Mouse (Mus musculus): ENCODE measurements around the gene Krtcap2. TPM values are rescaled to one million over a fixed set of nuclear protein-coding genes. Genes with fewer than 3 reads are reported as not detected.

Gene Krtcap2
- polyA plus RNA-seq, 1 experiment from 2014 or later, result 309 TPM

DNA sequence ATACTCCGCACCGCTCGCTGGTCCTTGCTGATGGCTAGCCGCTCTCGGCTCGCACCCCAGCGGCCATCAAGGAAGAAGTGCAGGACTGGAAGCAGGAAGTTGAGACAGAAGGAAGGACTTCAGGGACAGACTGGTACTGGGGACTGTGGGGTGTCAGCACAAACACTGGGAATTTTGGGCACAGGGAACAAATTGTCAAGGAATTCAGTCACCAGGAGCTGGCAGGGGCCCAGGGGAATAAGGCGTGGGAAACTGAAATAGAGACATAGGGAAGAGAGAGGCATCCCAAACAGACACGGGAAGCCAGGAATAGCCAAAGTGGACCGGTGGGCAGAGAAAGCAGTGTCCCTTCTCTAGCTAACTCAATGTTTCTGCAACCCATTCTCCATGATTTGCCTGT is 9.2 kb upstream of the Krtcap2 start:
- Histone ChIP-seq H3K27ac (no peak overlapping the region), H3K36me3 (peaks cover 11% of the 10 kb centered on the region; the same call in 1 of the 2 replicates), H3K4me3 (replicated peaks) (no peak overlapping the region), H3K27me3 (no peaks in the 10 kb centered on the region), H3K9me3 (replicated peaks) (no peaks in the 10 kb centered on the region), H3K9ac (no peak overlapping the region), H3K4me2 (no peak overlapping the region), H3K4me1 (peaks cover 31% of the 10 kb centered on the region)
- WGBS, result 90% methylated on average over 10 of the region's 10 CpGs
- ATAC-seq (replicated peaks; ENCODE audit: low FRiP score), result no peak

GRCm38 (mm10) chr3:89237682-89238081 is 8.1 kb upstream of the Krtcap2 start:
- peaks cover 26% of the 10 kb centered on the region for H3K4me1 ChIP-seq
- H3K4me3 ChIP-seq (replicated peaks), result no peak overlapping the region
- H3K9me3 ChIP-seq (replicated peaks), result no peaks in the 10 kb centered on the region
- no peak overlapping the region for H3K9ac ChIP-seq
- H3K27me3 ChIP-seq, result no peaks in the 10 kb centered on the region
- WGBS, result 92% methylated on average over 21 of the region's 21 CpGs
- peaks cover 14% of the 10 kb centered on the region for H3K36me3 ChIP-seq
- no peak overlapping the region for H3K27ac ChIP-seq
- ATAC-seq (replicated peaks; ENCODE audit: low FRiP score), result no peak
- H3K4me2 ChIP-seq, result no peak overlapping the region

GRCm38 (mm10) chr3:89238494-89238893 is 7.3 kb upstream of the Krtcap2 start:
- Histone ChIP-seq H3K9ac (no peak overlapping the region), H3K4me3 (replicated peaks) (no peak overlapping the region), H3K36me3 (peaks cover 14% of the 10 kb centered on the region), H3K4me2 (peak overlapping the region; percentile 15; the same call in 1 of the 2 replicates), H3K27ac (no peak overlapping the region), H3K4me1 (peaks cover 26% of the 10 kb centered on the region), H3K9me3 (replicated peaks) (no peaks in the 10 kb centered on the region), H3K27me3 (no peaks in the 10 kb centered on the region)
- ATAC-seq (replicated peaks; ENCODE audit: low FRiP score), result peak; percentile 43; the same call in 1 of the 2 replicates
- WGBS, result 43% methylated on average over 11 of the region's 12 CpGs

DNA sequence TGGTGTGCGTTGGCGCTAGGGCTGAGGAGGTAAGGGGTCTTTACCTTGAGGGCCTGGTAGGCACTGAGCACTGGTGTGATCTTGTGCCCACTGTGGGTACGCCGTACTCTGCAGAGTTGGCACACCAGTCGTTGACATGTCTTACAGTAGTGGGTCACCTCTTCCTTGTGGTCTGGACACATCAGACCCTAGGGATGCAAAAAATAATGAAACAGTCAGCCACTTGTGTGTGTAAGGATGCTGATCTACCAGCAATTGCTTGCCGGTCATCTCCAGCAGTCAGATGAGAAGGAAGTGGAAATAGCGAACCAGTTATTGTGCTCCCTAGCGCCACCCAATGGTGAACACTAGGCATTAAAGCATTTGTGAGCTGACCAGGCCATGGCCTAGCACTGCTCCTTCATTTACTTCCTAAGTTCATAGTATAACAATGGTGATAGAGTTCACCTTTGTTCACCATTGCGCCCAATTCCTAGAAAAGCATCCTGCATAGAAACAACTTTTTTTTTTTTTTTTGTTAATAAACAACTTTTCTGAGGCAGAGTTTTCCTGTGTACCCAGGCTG is 3.4 kb upstream of the Krtcap2 start:
- H3K9ac ChIP-seq, result no peak overlapping the region
- no peak for ATAC-seq (replicated peaks; ENCODE audit: low FRiP score)
- H3K4me2 ChIP-seq, result no peak overlapping the region
- H3K4me3 ChIP-seq (replicated peaks), result no peak overlapping the region
- H3K9me3 ChIP-seq (replicated peaks), result no peaks in the 10 kb centered on the region
- H3K4me1 ChIP-seq, result peaks cover 56% of the 10 kb centered on the region
- 0 out of 2 replicates have a peak, but pooled peaks cover 4% of the 10 kb centered on the region for H3K27me3 ChIP-seq
- peaks cover 6% of the 10 kb centered on the region for H3K36me3 ChIP-seq
- 78% methylated on average over 9 of the region's 9 CpGs for WGBS
- H3K27ac ChIP-seq, result no peak overlapping the region

GRCm38 (mm10) chr3:89243609-89244008 is 2.2 kb upstream of the Krtcap2 start:
- Histone ChIP-seq H3K4me2 (peak overlapping the region; percentile 82), H3K27me3 (0 out of 2 replicates have a peak, but pooled peaks cover 4% of the 10 kb centered on the region), H3K27ac (peak overlapping the region; percentile 81), H3K9me3 (replicated peaks) (no peaks in the 10 kb centered on the region), H3K9ac (0 out of 2 replicates have a peak overlapping the region, but pooled peaks have one; percentile 33), H3K4me1 (peaks cover 57% of the 10 kb centered on the region), H3K4me3 (replicated peaks) (peak overlapping the region; percentile 72), H3K36me3 (peaks cover 13% of the 10 kb centered on the region)
- ATAC-seq (replicated peaks; ENCODE audit: low FRiP score), result peak; percentile 40
- WGBS, result 12% methylated on average over 14 of the region's 14 CpGs

- Histone ChIP-seq H3K27ac (peak overlapping the region; percentile 81), H3K27me3 (0 out of 2 replicates have a peak, but pooled peaks cover 4% of the 10 kb centered on the region), H3K4me2 (peak overlapping the region; percentile 82), H3K36me3 (peaks cover 21% of the 10 kb centered on the region), H3K4me3 (replicated peaks) (peak overlapping the region; percentile 72), H3K4me1 (peaks cover 53% of the 10 kb centered on the region), H3K9me3 (replicated peaks) (no peaks in the 10 kb centered on the region), H3K9ac (peak overlapping the region; percentile 42)
- WGBS, result 8% methylated on average over 25 of the region's 25 CpGs
- ATAC-seq (replicated peaks; ENCODE audit: low FRiP score), result peak; percentile 23; the same call in 1 of the 2 replicates
These were observed 1.4 kb upstream of the Krtcap2 start for GRCm38 (mm10) chr3:89244158-89244981.

DNA sequence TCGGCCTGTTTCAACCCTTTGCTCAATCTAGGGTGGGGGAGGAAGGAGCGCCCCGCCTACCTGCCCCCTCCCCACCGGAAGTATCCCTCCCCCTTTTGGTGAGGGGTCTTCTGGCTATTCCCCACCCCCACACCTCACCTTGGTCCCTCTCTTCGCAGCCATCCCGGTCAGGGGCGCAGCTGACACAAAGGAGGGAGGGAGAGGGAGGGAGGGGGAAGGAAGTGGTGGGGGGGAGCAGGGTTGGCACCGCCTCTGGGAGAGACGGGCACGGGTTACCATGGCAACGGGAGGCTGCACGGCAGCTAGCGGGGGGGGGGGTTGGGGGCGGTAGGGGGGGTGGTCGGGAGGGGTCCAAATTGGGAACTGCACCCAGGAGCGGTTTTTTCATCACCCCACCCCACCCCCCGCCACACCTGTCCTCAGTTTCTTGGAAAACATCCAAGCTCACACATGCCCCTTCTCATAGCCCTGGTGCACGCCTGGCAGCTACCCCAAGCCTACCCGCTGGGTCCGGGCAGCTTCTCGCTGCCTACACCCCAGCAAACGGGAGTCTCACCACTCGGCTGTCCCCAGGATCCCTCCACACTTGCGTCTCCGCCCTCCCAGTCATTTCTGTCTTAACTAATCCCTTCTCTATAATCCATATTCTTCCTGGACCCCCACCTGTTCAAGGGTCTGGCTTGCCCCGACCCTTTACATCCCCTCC is 631 bp upstream of the Krtcap2 start:
- under 1% methylated on average over 26 of the region's 26 CpGs for WGBS
- Histone ChIP-seq H3K27me3 (0 out of 2 replicates have a peak, but pooled peaks cover 4% of the 10 kb centered on the region), H3K36me3 (peaks cover 27% of the 10 kb centered on the region), H3K9me3 (replicated peaks) (no peaks in the 10 kb centered on the region), H3K9ac (peak overlapping the region; percentile 42), H3K4me3 (replicated peaks) (peak overlapping the region; percentile 72), H3K4me1 (peaks cover 53% of the 10 kb centered on the region), H3K4me2 (peak overlapping the region; percentile 82), H3K27ac (peak overlapping the region; percentile 81)
- peak; percentile 24; the same call in 1 of the 2 replicates for ATAC-seq (replicated peaks; ENCODE audit: low FRiP score)

DNA sequence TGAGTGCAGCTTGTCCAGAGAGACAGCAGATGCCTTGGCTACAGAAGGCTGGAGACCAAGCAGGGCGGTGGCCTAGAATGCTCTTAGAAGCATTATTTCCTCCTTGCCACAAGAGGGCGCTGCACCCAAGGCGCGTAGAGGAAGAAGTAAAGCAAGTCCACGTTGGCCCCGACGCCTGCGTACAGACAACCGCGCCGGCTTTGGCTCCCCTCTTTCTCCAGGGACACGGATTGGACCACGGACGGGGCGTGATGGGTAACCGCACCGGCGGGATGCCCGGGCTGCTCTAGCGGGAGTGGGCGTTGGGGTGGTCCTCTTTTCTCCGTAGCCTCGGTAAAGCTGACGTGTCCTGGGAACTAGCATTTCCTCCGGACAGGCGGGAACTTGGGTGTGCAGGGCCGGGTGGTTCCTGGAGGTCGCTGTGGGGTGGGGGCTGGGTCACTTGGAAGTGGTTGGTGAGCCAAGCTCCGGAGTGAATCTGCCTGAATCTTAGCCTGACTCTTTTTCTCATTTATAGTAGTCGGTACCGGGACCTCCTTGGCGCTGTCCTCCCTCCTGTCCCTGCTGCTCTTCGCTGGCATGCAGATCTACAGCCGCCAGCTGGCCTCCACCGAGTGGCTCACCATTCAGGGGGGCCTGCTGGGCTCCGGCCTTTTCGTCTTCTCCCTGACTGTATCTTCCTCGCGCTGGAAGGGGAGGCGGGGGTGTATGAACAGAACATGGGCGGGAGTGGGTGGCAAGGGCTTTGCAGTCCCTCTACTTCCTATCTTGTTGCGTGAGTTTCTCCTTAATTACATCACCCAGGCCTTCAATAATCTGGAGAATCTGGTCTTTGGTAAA is 715 bp downstream of the Krtcap2 start, which contains the start of gene Trim46:
Gene Trim46 (minus strand): TSS at position 49 of the 840 bp plus-strand sequence.
- peaks cover 66% of the 10 kb centered on the region for H3K4me1 ChIP-seq
- H3K4me3 ChIP-seq (replicated peaks), result peak within 1 kb of the TSS; percentile 72
- H3K27me3 ChIP-seq, result 0 out of 2 replicates have a peak, but pooled peaks cover 4% of the 10 kb centered on the region
- peaks cover 27% of the 10 kb centered on the region for H3K36me3 ChIP-seq
- H3K9ac ChIP-seq, result peak within 1 kb of the TSS; percentile 74
- H3K4me2 ChIP-seq, result peak within 1 kb of the TSS; percentile 82
- H3K9me3 ChIP-seq (replicated peaks), result no peaks in the 10 kb centered on the region
- WGBS, result under 1% methylated on average over 41 of the region's 42 CpGs
- H3K27ac ChIP-seq, result peak within 1 kb of the TSS; percentile 81
- ATAC-seq (replicated peaks; ENCODE audit: low FRiP score), result peak; percentile 55

DNA sequence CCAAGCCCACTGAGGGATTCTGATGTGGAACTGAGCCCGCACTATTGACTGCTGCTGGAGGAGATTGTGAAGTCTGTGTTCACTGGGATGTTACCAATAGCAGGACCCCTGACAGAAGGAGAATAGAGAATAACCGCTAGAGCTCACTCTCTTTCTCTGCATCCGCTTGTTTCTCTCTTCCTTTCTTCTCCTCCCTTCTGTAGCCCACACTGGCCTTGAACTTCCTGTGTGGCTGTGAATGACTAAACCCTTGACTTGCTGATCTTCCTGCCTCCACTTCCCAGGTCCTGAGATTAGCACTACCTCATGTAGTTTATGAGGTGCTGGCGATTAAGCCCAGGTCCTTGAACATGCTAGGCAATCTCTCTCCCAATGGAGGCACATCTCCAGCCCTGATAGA is 1.7 kb downstream of the Krtcap2 start:
- peak overlapping the region; percentile 82 for H3K4me2 ChIP-seq
- no peak overlapping the region for H3K27ac ChIP-seq
- peak overlapping the region; percentile 72 for H3K4me3 ChIP-seq (replicated peaks)
- H3K9me3 ChIP-seq (replicated peaks), result no peaks in the 10 kb centered on the region
- no peak for ATAC-seq (replicated peaks; ENCODE audit: low FRiP score)
- 81% methylated on average over 4 of the region's 4 CpGs for WGBS
- H3K27me3 ChIP-seq, result 0 out of 2 replicates have a peak, but pooled peaks cover 9% of the 10 kb centered on the region
- peaks cover 23% of the 10 kb centered on the region for H3K36me3 ChIP-seq
- peaks cover 72% of the 10 kb centered on the region for H3K4me1 ChIP-seq
- H3K9ac ChIP-seq, result 0 out of 2 replicates have a peak overlapping the region, but pooled peaks have one; percentile 74

- H3K4me2 ChIP-seq, result peak overlapping the region; percentile 54
- 15% methylated on average over 7 of the region's 7 CpGs for WGBS
These were observed 4.8 kb downstream of the Krtcap2 start for GRCm38 (mm10) chr3:89250435-89251040.

More at GRCm38 (mm10) chr3:89250435-89251040, 4.8 kb downstream of the Krtcap2 start:
- 0 out of 2 replicates have a peak, but pooled peaks cover 4% of the 10 kb centered on the region for H3K27me3 ChIP-seq
- H3K9ac ChIP-seq, result no peak overlapping the region
- peak overlapping the region; percentile 68 for H3K27ac ChIP-seq
- H3K36me3 ChIP-seq, result peaks cover 23% of the 10 kb centered on the region
- no peaks in the 10 kb centered on the region for H3K9me3 ChIP-seq (replicated peaks)
- ATAC-seq (replicated peaks; ENCODE audit: low FRiP score), result 0 out of 2 replicates have a peak, but pooled peaks have one; percentile 13
- H3K4me1 ChIP-seq, result peaks cover 43% of the 10 kb centered on the region
- no peak overlapping the region for H3K4me3 ChIP-seq (replicated peaks)

Data from kidney, embryonic 15.5 days (tissue).